Mouse (Mus musculus) heart, embryonic 16.5 days (tissue): ENCODE measurements around the gene Prx. TPM values are rescaled to one million over a fixed set of nuclear protein-coding genes. Genes with fewer than 3 reads are reported as not detected.

Source experiments
- ATAC-seq: fragments of 200-750 bp; cut with Nextera tagmentation; replicated peaks from 2 replicates; pipeline ENCODE4 v1.8.0; 2017; ENCODE audit warnings: moderate number of reproducible peaks; ENCODE audit not compliant: insufficient read depth, low FRiP score; ENCODE audit errors: extremely low read depth
- H3K27ac ChIP-seq: fragments of 300-500 bp; sonication (generic); 2 replicates; pipeline ENCODE4 v1.5.1; 2014; ENCODE audit warnings: mild to moderate bottlenecking, low read length, control low read depth, moderate library complexity
- H3K27me3 ChIP-seq: fragments of 300-500 bp; sonication (generic); 2 replicates; pipeline ENCODE4 v1.6.1; 2014; ENCODE audit warnings: low read length, mixed read lengths; ENCODE audit not compliant: control insufficient read depth, insufficient read depth
- H3K36me3 ChIP-seq: fragments of 300-500 bp; sonication (generic); 2 replicates; pipeline ENCODE4 v1.6.1; 2014; ENCODE audit not compliant: control insufficient read depth, insufficient read depth
- H3K4me1 ChIP-seq: fragments of 300-500 bp; sonication (generic); 2 replicates; pipeline ENCODE4 v1.6.1; 2014; ENCODE audit warnings: low read length, mixed read lengths; ENCODE audit not compliant: control insufficient read depth, insufficient read depth
- H3K4me2 ChIP-seq: fragments of 300-500 bp; sonication (generic); 2 replicates; pipeline ENCODE4 v1.6.1; 2014; ENCODE audit warnings: low read depth, mild to moderate bottlenecking, control low read depth, low read length
- H3K4me3 ChIP-seq: fragments of 300-500 bp; sonication (generic); 2 replicates; pipeline ENCODE4 v1.5.1; 2014; ENCODE audit warnings: mild to moderate bottlenecking, control low read depth, low read length
- H3K9ac ChIP-seq: fragments of 300-500 bp; sonication (generic); 2 replicates; pipeline ENCODE4 v1.6.1; 2014; ENCODE audit warnings: low read length, control low read depth
- H3K9me3 ChIP-seq: fragments of 300-500 bp; sonication (generic); replicated peaks from 2 replicates; pipeline ENCODE4 v1.6.1; 2016; ENCODE audit warnings: low read length; ENCODE audit not compliant: control insufficient read depth
- WGBS: fragments of 180-500 bp; shearing (Covaris S2); extraction: QIAGEN DNeasy Blood & Tissue Kit; methylation state at CpG from one replicate; pipeline ENCODE4 v1.1.7; 2014; 5-methylcytosine and 5-hydroxymethylcytosine counted together
- polyA plus RNA-seq: library from polyadenylated mRNA; unstranded; fragments of >200 nt; fragmentation: Nextera tagmentation; extraction: Ambion mirVana; gene quantifications from 2 replicates; pipeline ENCODE4 v1.2.1, GENCODE M21; 2015

Gene Prx
- polyA plus RNA-seq, 1 experiment from 2014 or later, result 1.7 TPM

- WGBS, result 92% methylated on average over 13 of the region's 13 CpGs
- no peak overlapping the region for H3K4me2 ChIP-seq
These were observed 24.7 kb downstream of the Prx start for GRCm38 (mm10) chr7:27523805-27524204.

GRCm38 (mm10) chr7:27526039-27526827, 27.1 kb downstream of the Prx start:
- WGBS, result 20% methylated on average over 10 of the region's 10 CpGs
- Histone ChIP-seq H3K4me3 (no peak overlapping the region), H3K4me1 (peaks cover 8% of the 10 kb centered on the region), H3K27me3 (no peaks in the 10 kb centered on the region), H3K4me2 (0 out of 2 replicates have a peak overlapping the region, but pooled peaks have one; percentile 3), H3K9me3 (no peaks in the 10 kb centered on the region), H3K27ac (no peak overlapping the region), H3K9ac (peak overlapping the region; percentile 36), H3K36me3 (0 out of 2 replicates have a peak, but pooled peaks cover 2% of the 10 kb centered on the region)
- ATAC-seq, result peak; percentile 76; the same call in 1 of the 2 replicates

More at GRCm38 (mm10) chr7:27523805-27524204, 24.7 kb downstream of the Prx start:
- Histone ChIP-seq H3K4me3 (no peak overlapping the region), H3K9ac (no peak overlapping the region), H3K27me3 (no peaks in the 10 kb centered on the region), H3K36me3 (no peaks in the 10 kb centered on the region), H3K27ac (no peak overlapping the region), H3K4me1 (peaks cover 8% of the 10 kb centered on the region), H3K9me3 (no peaks in the 10 kb centered on the region)
- no peak for ATAC-seq

GRCm38 (mm10) chr7:27529070-27529469, 29.9 kb downstream of the Prx start:
- Histone ChIP-seq H3K36me3 (peaks cover 5% of the 10 kb centered on the region; the same call in 1 of the 2 replicates), H3K27ac (no peak overlapping the region), H3K27me3 (no peaks in the 10 kb centered on the region), H3K4me2 (no peak overlapping the region), H3K9me3 (no peaks in the 10 kb centered on the region), H3K9ac (no peak overlapping the region), H3K4me3 (no peak overlapping the region), H3K4me1 (peaks cover 8% of the 10 kb centered on the region)
- 77% methylated on average over 21 of the region's 21 CpGs for WGBS
- ATAC-seq, result no peak

GRCm38 (mm10) chr7:27530937-27531336, 31.8 kb downstream of the Prx start:
- WGBS, result 81% methylated on average over 3 of the region's 3 CpGs
- no peak overlapping the region for H3K9ac ChIP-seq
- H3K4me1 ChIP-seq, result peaks cover 4% of the 10 kb centered on the region
- no peak overlapping the region for H3K27ac ChIP-seq
- no peaks in the 10 kb centered on the region for H3K27me3 ChIP-seq
- peaks cover 5% of the 10 kb centered on the region; the same call in 1 of the 2 replicates for H3K36me3 ChIP-seq
- H3K9me3 ChIP-seq, result no peaks in the 10 kb centered on the region
- H3K4me2 ChIP-seq, result no peak overlapping the region
- no peak overlapping the region for H3K4me3 ChIP-seq
- ATAC-seq, result no peak

- Histone ChIP-seq H3K4me2 (no peak overlapping the region), H3K4me1 (no peaks in the 10 kb centered on the region), H3K4me3 (no peak overlapping the region), H3K36me3 (peaks cover 5% of the 10 kb centered on the region; the same call in 1 of the 2 replicates), H3K9me3 (no peaks in the 10 kb centered on the region), H3K27ac (no peak overlapping the region), H3K27me3 (no peaks in the 10 kb centered on the region), H3K9ac (no peak overlapping the region)
- WGBS, result 89% methylated on average over 10 of the region's 10 CpGs
- ATAC-seq, result no peak
These were observed 32.6 kb downstream of the Prx start for GRCm38 (mm10) chr7:27531707-27532106.

- 0 out of 2 replicates have a peak, but pooled peaks have one; percentile 30 for ATAC-seq
- Histone ChIP-seq H3K36me3 (peaks cover 10% of the 10 kb centered on the region; the same call in 1 of the 2 replicates), H3K4me3 (no peak overlapping the region), H3K27ac (no peak overlapping the region), H3K4me2 (no peak overlapping the region), H3K27me3 (no peaks in the 10 kb centered on the region), H3K9ac (no peak overlapping the region), H3K9me3 (no peaks in the 10 kb centered on the region), H3K4me1 (no peaks in the 10 kb centered on the region)
- WGBS, result 78% methylated on average over 9 of the region's 9 CpGs
These were observed 33.4 kb downstream of the Prx start for GRCm38 (mm10) chr7:27532480-27533050.

- Histone ChIP-seq H3K4me1 (no peaks in the 10 kb centered on the region), H3K9ac (no peak overlapping the region), H3K27ac (no peak overlapping the region), H3K4me3 (no peak overlapping the region), H3K4me2 (no peak overlapping the region), H3K9me3 (no peaks in the 10 kb centered on the region), H3K27me3 (no peaks in the 10 kb centered on the region), H3K36me3 (peaks cover 8% of the 10 kb centered on the region; the same call in 1 of the 2 replicates)
- ATAC-seq, result no peak
- 54% methylated on average over 2 of the region's 2 CpGs for WGBS
These were observed 36.3 kb downstream of the Prx start for GRCm38 (mm10) chr7:27535386-27535785.

GRCm38 (mm10) chr7:27536618-27537017, 37.5 kb downstream of the Prx start:
- H3K36me3 ChIP-seq, result peaks cover 8% of the 10 kb centered on the region; the same call in 1 of the 2 replicates

GRCm38 (mm10) chr7:27537998-27538397, 38.9 kb downstream of the Prx start:
- Histone ChIP-seq H3K4me1 (peaks cover 6% of the 10 kb centered on the region), H3K27me3 (no peaks in the 10 kb centered on the region), H3K27ac (no peak overlapping the region), H3K9ac (no peak overlapping the region), H3K4me2 (no peak overlapping the region), H3K9me3 (no peaks in the 10 kb centered on the region), H3K36me3 (peaks cover 8% of the 10 kb centered on the region; the same call in 1 of the 2 replicates), H3K4me3 (no peak overlapping the region)
- whole genome bisulfite sequencing, result 89% methylated on average over 8 of the region's 8 CpGs
- no peak for ATAC-seq

More at GRCm38 (mm10) chr7:27536618-27537017, 37.5 kb downstream of the Prx start:
- no peak for ATAC-seq
- WGBS, result 81% methylated on average over 6 of the region's 6 CpGs
- no peak overlapping the region for H3K4me3 ChIP-seq
- no peaks in the 10 kb centered on the region for H3K27me3 ChIP-seq
- no peaks in the 10 kb centered on the region for H3K4me1 ChIP-seq
- H3K27ac ChIP-seq, result no peak overlapping the region
- no peaks in the 10 kb centered on the region for H3K9me3 ChIP-seq
- no peak overlapping the region for H3K9ac ChIP-seq
- H3K4me2 ChIP-seq, result no peak overlapping the region
